Mouse (Mus musculus): ENCODE measurements around the gene Tle6. TPM values are rescaled to one million over a fixed set of nuclear protein-coding genes. Genes with fewer than 3 reads are reported as not detected.
A peak's percentile ranks its signal among the peaks of the same experiment; 100 is the strongest.

Tle6 gene
- polyA plus RNA-seq, 1 experiment from 2014 or later = 7.6 TPM

GRCm38 (mm10) chr10:81626994-81627835 lies 26.3 kb upstream of the Tle6 start, which contains the start of gene Sirt6:
Gene Sirt6 (minus strand): TSS chr10:81627797.
- peaks cover 5% of the 10 kb centered on the region for H3K36me3 ChIP-seq (ENCODE audit: control insufficient read depth, insufficient read depth, low read length)
- TF ChIP-seq EP300 (optimal IDR thresholded peaks at IDR 0.05) = no peak
- TF ChIP-seq CTCF (IDR thresholded peaks at IDR 0.05; ENCODE audit: low read depth) = peak; percentile 2; the same call in 1 of the 2 replicates
- ATAC-seq (ENCODE audit: low FRiP score, low TSS enrichment) (peak; percentile 93), DNase-seq (ENCODE audit: low spot score) (peak; percentile 92)
- H3K27me3 ChIP-seq (ENCODE audit: control insufficient read depth, insufficient read depth, low read length) = no peaks in the 10 kb centered on the region
- H3K9ac ChIP-seq (ENCODE audit: low read length) = peak within 1 kb of the TSS; percentile 80
- H3K27ac ChIP-seq (replicated peaks) = peak within 1 kb of the TSS; percentile 86
- H3K4me1 ChIP-seq (replicated peaks; ENCODE audit: control insufficient read depth, insufficient read depth) = peaks cover 6% of the 10 kb centered on the region
- peak within 1 kb of the TSS; percentile 81 for H3K4me2 ChIP-seq (replicated peaks; ENCODE audit: low read depth)
- peak within 1 kb of the TSS; percentile 76 for H3K4me3 ChIP-seq (ENCODE audit: low read depth, low read length)
- 4% methylated on average over 40 of the region's 40 CpGs for WGBS
- no peaks in the 10 kb centered on the region for H3K9me3 ChIP-seq (ENCODE audit: control insufficient read depth, low read length)

- H3K27me3 ChIP-seq (ENCODE audit: control insufficient read depth, insufficient read depth, low read length) = no peaks in the 10 kb centered on the region
- peaks cover 6% of the 10 kb centered on the region for H3K4me1 ChIP-seq (replicated peaks; ENCODE audit: control insufficient read depth, insufficient read depth)
- no peaks in the 10 kb centered on the region for H3K9me3 ChIP-seq (ENCODE audit: control insufficient read depth, low read length)
- H3K9ac ChIP-seq (ENCODE audit: low read length) = peak overlapping the region; percentile 80; the same call in 1 of the 2 replicates
- peaks cover 8% of the 10 kb centered on the region for H3K36me3 ChIP-seq (ENCODE audit: control insufficient read depth, insufficient read depth, low read length)
- H3K4me3 ChIP-seq (ENCODE audit: low read depth, low read length) = peak overlapping the region; percentile 76
- peak overlapping the region; percentile 86 for H3K27ac ChIP-seq (replicated peaks)
- ATAC-seq (ENCODE audit: low FRiP score, low TSS enrichment) (0 out of 2 replicates have a peak, but pooled peaks have one; percentile 1), DNase-seq (ENCODE audit: low spot score) (no peak)
- peak overlapping the region; percentile 81 for H3K4me2 ChIP-seq (replicated peaks; ENCODE audit: low read depth)
- WGBS = 87% methylated on average over 22 of the region's 22 CpGs
- TF ChIP-seq CTCF (IDR thresholded peaks at IDR 0.05; ENCODE audit: low read depth) = no peak
- no peak for TF ChIP-seq EP300 (optimal IDR thresholded peaks at IDR 0.05)
Measured at GRCm38 (mm10) chr10:81626101-81626993, 25.5 kb upstream of the Tle6 start.

- Histone ChIP-seq H3K27ac (replicated peaks) (no peak overlapping the region), H3K4me2 (replicated peaks; ENCODE audit: low read depth) (no peak overlapping the region), H3K27me3 (ENCODE audit: control insufficient read depth, insufficient read depth, low read length) (no peaks in the 10 kb centered on the region), H3K4me1 (replicated peaks; ENCODE audit: control insufficient read depth, insufficient read depth) (peaks cover 6% of the 10 kb centered on the region), H3K36me3 (ENCODE audit: control insufficient read depth, insufficient read depth, low read length) (peaks cover 8% of the 10 kb centered on the region), H3K9me3 (ENCODE audit: control insufficient read depth, low read length) (no peaks in the 10 kb centered on the region), H3K4me3 (ENCODE audit: low read depth, low read length) (no peak overlapping the region), H3K9ac (ENCODE audit: low read length) (no peak overlapping the region)
- TF ChIP-seq CTCF (IDR thresholded peaks at IDR 0.05; ENCODE audit: low read depth) (no peak), EP300 (optimal IDR thresholded peaks at IDR 0.05) (no peak)
- no peak for ATAC-seq (ENCODE audit: low FRiP score, low TSS enrichment)
- 57% methylated on average over 8 of the region's 8 CpGs for WGBS
- peak; percentile 49 for DNase-seq (ENCODE audit: low spot score)
Measured at GRCm38 (mm10) chr10:81623441-81623840, 22.6 kb upstream of the Tle6 start.

- Histone ChIP-seq H3K27me3 (ENCODE audit: control insufficient read depth, insufficient read depth, low read length) (no peaks in the 10 kb centered on the region), H3K4me2 (replicated peaks; ENCODE audit: low read depth) (no peak overlapping the region), H3K4me3 (ENCODE audit: low read depth, low read length) (no peak overlapping the region), H3K9ac (ENCODE audit: low read length) (no peak overlapping the region), H3K27ac (replicated peaks) (no peak overlapping the region), H3K36me3 (ENCODE audit: control insufficient read depth, insufficient read depth, low read length) (peaks cover 8% of the 10 kb centered on the region), H3K4me1 (replicated peaks; ENCODE audit: control insufficient read depth, insufficient read depth) (no peaks in the 10 kb centered on the region), H3K9me3 (ENCODE audit: control insufficient read depth, low read length) (no peaks in the 10 kb centered on the region)
- TF ChIP-seq EP300 (optimal IDR thresholded peaks at IDR 0.05) (no peak), CTCF (IDR thresholded peaks at IDR 0.05; ENCODE audit: low read depth) (no peak)
- ATAC-seq (ENCODE audit: low FRiP score, low TSS enrichment) (no peak), DNase-seq (ENCODE audit: low spot score) (no peak)
- 53% methylated on average over 9 of the region's 9 CpGs for WGBS
Measured at GRCm38 (mm10) chr10:81620786-81621185, 19.9 kb upstream of the Tle6 start.

- WGBS = 74% methylated on average over 5 of the region's 5 CpGs
Measured at GRCm38 (mm10) chr10:81619976-81620375, 19.1 kb upstream of the Tle6 start.

More at GRCm38 (mm10) chr10:81619976-81620375, 19.1 kb upstream of the Tle6 start:
- no peak for DNase-seq (ENCODE audit: low spot score)
- Histone ChIP-seq H3K9ac (ENCODE audit: low read length) (no peak overlapping the region), H3K4me3 (ENCODE audit: low read depth, low read length) (no peak overlapping the region), H3K9me3 (ENCODE audit: control insufficient read depth, low read length) (no peaks in the 10 kb centered on the region), H3K27ac (replicated peaks) (no peak overlapping the region), H3K4me1 (replicated peaks; ENCODE audit: control insufficient read depth, insufficient read depth) (no peaks in the 10 kb centered on the region), H3K4me2 (replicated peaks; ENCODE audit: low read depth) (no peak overlapping the region), H3K27me3 (ENCODE audit: control insufficient read depth, insufficient read depth, low read length) (no peaks in the 10 kb centered on the region), H3K36me3 (ENCODE audit: control insufficient read depth, insufficient read depth, low read length) (peaks cover 8% of the 10 kb centered on the region)
- TF ChIP-seq CTCF (IDR thresholded peaks at IDR 0.05; ENCODE audit: low read depth) = no peak
- TF ChIP-seq EP300 (optimal IDR thresholded peaks at IDR 0.05) = no peak
- no peak for ATAC-seq (ENCODE audit: low FRiP score, low TSS enrichment)

Measured in stomach, postnatal 0 days (tissue).